Mouse (Mus musculus) lung, adult 2 months (tissue): ENCODE measurements around the gene Drc3.

Experiments
- CTCF ChIP-seq: fragments of 200-500 bp; IDR thresholded peaks from 2 replicates; pipeline ENCODE4 v1.5.1; 2011; ENCODE audit warnings: mild to moderate bottlenecking, low read length, control low read depth; ENCODE audit not compliant: insufficient read depth
- POLR2A ChIP-seq: fragments of 200-500 bp; IDR thresholded peaks from 2 replicates; pipeline ENCODE4 v1.6.1; 2011; ENCODE audit warnings: low read depth, mild to moderate bottlenecking, control low read depth, low read length, borderline replicate concordance; ENCODE audit errors: extremely low read depth

DNA sequence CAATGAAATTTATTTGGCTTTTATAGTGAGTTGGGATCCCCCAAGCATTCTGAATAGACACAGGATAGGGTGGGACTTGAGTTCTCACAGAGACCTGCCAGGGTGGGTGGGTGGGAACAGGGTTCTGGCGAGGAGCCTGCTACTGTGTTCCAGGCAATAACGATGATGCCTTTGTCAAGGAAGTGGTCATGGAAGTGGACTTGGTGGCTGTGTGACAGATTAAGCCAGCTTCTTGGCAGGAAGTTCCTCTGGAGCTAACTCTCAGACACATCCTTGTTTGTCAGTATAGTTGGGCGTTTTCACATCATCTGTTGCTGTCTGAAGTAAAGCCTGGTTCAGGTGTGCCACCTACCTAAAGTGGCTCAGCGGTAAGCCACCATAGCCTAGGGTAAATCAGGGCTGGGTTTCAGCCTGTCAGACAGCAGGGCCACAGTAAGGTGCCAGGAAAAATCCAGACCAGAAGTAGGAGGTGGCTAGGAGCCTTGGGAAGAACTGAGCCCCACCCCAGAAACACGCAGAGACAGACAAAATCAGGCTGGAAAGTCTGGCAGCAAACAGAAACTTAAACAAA lies 7.6 kb downstream of the Drc3 start:
- TF ChIP-seq CTCF = no peak
- no peak for TF ChIP-seq POLR2A
